Mouse (Mus musculus): ENCODE measurements around the gene Spata46. TPM values are rescaled to one million over a fixed set of nuclear protein-coding genes. Genes with fewer than 3 reads are reported as not detected.

Spata46 gene
- polyA plus RNA-seq (2017; shearing (Covaris generic)): not detected

DNA sequence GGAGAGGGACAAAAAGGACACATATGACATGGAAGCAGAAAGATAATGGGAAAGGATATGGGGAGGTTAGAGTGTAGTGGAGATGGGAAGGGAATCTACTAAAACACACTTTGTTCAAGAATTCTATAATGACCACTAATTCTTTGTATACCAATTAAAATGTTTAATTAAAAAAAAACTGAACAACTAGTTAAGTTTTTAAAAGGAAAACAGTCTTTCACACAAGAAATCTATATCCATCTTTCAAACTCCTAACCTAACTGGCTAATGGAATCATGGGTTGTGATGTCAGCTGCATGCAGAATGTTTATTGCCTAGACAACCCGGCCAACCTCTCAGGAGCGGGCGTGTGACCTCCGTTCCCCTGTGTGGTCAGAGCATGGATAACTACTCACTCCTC is at the start of gene Spata46:
Gene Spata46 (plus strand): TSS at position 301 of the 400 bp plus-strand sequence.

DNA sequence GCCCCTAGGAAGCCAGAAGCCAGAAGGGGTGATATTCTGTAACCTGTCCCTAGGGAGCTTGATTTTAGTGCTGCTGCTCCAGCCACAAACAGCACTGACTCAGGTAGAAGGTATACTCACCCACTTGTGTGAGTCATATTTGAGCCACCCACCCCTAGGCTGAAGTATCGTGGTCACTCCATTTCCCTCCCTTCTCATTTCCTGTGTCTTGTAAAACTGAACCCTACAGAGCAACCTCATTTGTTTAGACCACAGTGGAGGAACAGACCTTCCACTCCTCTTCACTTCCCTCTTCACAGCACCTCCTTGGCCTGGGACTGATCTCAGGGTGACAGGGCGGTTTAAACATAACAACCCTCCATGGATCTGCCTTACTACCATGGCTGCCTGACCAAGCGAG is 31.6 kb upstream of the Spata46 start, which contains the start of gene Sh2d1b1:
Gene Sh2d1b1 (plus strand): TSS at position 305 of the 400 bp plus-strand sequence.

DNA sequence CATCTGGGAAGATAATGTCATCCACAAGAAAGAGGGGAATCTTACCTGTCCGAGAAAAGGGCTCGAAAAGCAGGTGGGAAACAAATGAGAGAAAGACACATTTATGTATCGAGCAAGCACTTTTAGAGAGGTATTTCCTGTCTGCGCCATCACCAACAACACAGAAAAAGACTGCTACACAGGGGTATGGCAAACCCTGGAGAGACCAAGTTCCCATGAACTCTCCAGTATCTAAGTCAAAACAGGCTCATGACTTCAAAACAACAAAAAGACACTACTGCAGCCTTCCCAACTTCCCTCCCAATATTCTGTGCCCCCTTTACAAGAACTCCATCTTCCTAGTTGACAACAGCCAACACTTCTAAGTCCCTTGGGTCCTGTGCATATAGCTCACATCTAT is 2.4 kb upstream of the Spata46 start, which contains the start of gene Gm7694:
Gene Gm7694 (minus strand): TSS at position 101 of the 400 bp plus-strand sequence.

Other genes with a start within 250 kb of the Spata46 start
- gene Ddr2, start 198.0 kb upstream of the Spata46 start, polyA plus RNA-seq (2017; shearing (Covaris generic)): 0.09 TPM
- 58.7 TPM for gene Uap1, start 133.8 kb upstream of the Spata46 start, polyA plus RNA-seq (2017; shearing (Covaris generic))
- gene Uhmk1, start 93.4 kb upstream of the Spata46 start, polyA plus RNA-seq (2017; shearing (Covaris generic)): 43.4 TPM
- gene Sh2d1b2, start 76.1 kb upstream of the Spata46 start, polyA plus RNA-seq (2017; shearing (Covaris generic)): not detected
- gene Sh2d1b1, start 31.5 kb upstream of the Spata46 start, polyA plus RNA-seq (2017; shearing (Covaris generic)): not detected
- not detected for gene Gm7694, start 2.5 kb upstream of the Spata46 start, polyA plus RNA-seq (2017; shearing (Covaris generic))